Mouse (Mus musculus) heart, embryonic 16.5 days (tissue): Measurements from ENCODE around the gene Zp3. TPM values are rescaled to one million over a fixed set of nuclear protein-coding genes. Genes with fewer than 3 reads are reported as not detected.

Experiments
- ATAC-seq: fragments of 200-750 bp; cut with Nextera tagmentation; replicated peaks from 2 replicates; pipeline ENCODE4 v1.8.0; 2017; ENCODE audit warnings: moderate number of reproducible peaks; ENCODE audit not compliant: insufficient read depth, low FRiP score; ENCODE audit errors: extremely low read depth
- H3K27ac ChIP-seq: fragments of 300-500 bp; sonication (generic); 2 replicates; pipeline ENCODE4 v1.5.1; 2014; ENCODE audit warnings: mild to moderate bottlenecking, low read length, control low read depth, moderate library complexity
- H3K27me3 ChIP-seq: fragments of 300-500 bp; sonication (generic); 2 replicates; pipeline ENCODE4 v1.6.1; 2014; ENCODE audit warnings: low read length, mixed read lengths; ENCODE audit not compliant: control insufficient read depth, insufficient read depth
- H3K36me3 ChIP-seq: fragments of 300-500 bp; sonication (generic); 2 replicates; pipeline ENCODE4 v1.6.1; 2014; ENCODE audit not compliant: control insufficient read depth, insufficient read depth
- H3K4me1 ChIP-seq: fragments of 300-500 bp; sonication (generic); 2 replicates; pipeline ENCODE4 v1.6.1; 2014; ENCODE audit warnings: low read length, mixed read lengths; ENCODE audit not compliant: control insufficient read depth, insufficient read depth
- H3K4me2 ChIP-seq: fragments of 300-500 bp; sonication (generic); 2 replicates; pipeline ENCODE4 v1.6.1; 2014; ENCODE audit warnings: low read depth, mild to moderate bottlenecking, control low read depth, low read length
- H3K4me3 ChIP-seq: fragments of 300-500 bp; sonication (generic); 2 replicates; pipeline ENCODE4 v1.5.1; 2014; ENCODE audit warnings: mild to moderate bottlenecking, control low read depth, low read length
- H3K9ac ChIP-seq: fragments of 300-500 bp; sonication (generic); 2 replicates; pipeline ENCODE4 v1.6.1; 2014; ENCODE audit warnings: low read length, control low read depth
- H3K9me3 ChIP-seq: fragments of 300-500 bp; sonication (generic); replicated peaks from 2 replicates; pipeline ENCODE4 v1.6.1; 2016; ENCODE audit warnings: low read length; ENCODE audit not compliant: control insufficient read depth
- WGBS: fragments of 180-500 bp; shearing (Covaris S2); extraction: QIAGEN DNeasy Blood & Tissue Kit; methylation state at CpG from one replicate; pipeline ENCODE4 v1.1.7; 2014; 5-methylcytosine and 5-hydroxymethylcytosine counted together
- polyA plus RNA-seq: library from polyadenylated mRNA; unstranded; fragments of >200 nt; fragmentation: Nextera tagmentation; extraction: Ambion mirVana; gene quantifications from 2 replicates; pipeline ENCODE4 v1.2.1, GENCODE M21; 2015

Gene Zp3
- polyA plus RNA-seq, 1 experiment from 2014 or later, result not detected

- no peaks in the 10 kb centered on the region for H3K36me3 ChIP-seq
- no peak for ATAC-seq
- no peak overlapping the region for H3K4me2 ChIP-seq
- peaks cover 8% of the 10 kb centered on the region for H3K4me1 ChIP-seq
- H3K27me3 ChIP-seq, result no peaks in the 10 kb centered on the region
- no peak overlapping the region for H3K27ac ChIP-seq
- 72% methylated on average over 4 of the region's 4 CpGs for WGBS
- no peak overlapping the region for H3K9ac ChIP-seq
- no peak overlapping the region for H3K4me3 ChIP-seq
- H3K9me3 ChIP-seq, result no peaks in the 10 kb centered on the region
Measured at GRCm38 (mm10) chr5:136004537-136004936, 24.6 kb downstream of the Zp3 start.

DNA sequence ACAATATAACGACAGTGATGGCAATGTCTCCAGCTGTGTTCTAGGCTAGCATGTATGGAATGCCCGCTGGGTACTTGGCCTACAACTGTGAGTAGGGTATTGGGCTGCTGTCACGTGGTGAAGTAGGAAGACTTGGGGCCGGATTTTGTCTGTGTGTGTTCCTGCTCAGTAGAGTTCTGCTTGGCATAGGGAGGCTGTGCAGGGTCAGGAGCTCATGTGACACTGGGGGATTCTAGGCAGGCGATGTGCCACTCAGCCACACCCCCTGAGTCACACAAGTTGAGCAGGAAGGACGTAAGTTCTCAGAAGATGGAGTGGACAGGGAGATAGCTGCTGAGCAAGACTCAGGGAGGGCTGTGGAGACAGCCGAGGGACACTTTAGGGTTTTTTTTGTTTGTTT is 27.8 kb downstream of the Zp3 start:
- Histone ChIP-seq H3K4me2 (no peak overlapping the region), H3K9ac (no peak overlapping the region), H3K27ac (no peak overlapping the region), H3K27me3 (no peaks in the 10 kb centered on the region), H3K4me1 (peaks cover 6% of the 10 kb centered on the region), H3K4me3 (no peak overlapping the region), H3K36me3 (peaks cover 18% of the 10 kb centered on the region), H3K9me3 (no peaks in the 10 kb centered on the region)
- no peak for ATAC-seq
- 58% methylated on average over 7 of the region's 7 CpGs for WGBS

DNA sequence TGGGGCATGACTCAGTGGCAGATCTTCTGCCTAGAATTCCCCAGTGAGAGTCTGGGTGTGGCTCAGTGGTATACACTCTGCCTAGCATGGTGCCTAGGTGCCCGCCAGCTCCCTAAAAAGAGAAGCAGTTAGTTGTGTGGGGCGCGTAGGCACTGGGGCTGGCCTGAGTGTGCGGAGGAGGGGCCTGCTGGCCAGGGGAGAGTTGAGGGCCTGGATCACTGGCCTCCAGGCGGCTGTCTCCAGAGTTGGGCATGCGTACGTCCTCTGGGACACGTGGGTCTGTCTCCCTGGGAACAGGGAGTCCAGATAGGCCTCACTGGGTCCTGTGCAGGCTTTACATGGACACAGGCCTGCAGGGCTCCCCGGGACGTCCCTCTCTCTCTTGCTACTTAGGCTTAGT is 35.0 kb downstream of the Zp3 start:
- no peak overlapping the region for H3K4me3 ChIP-seq
- 43% methylated on average over 10 of the region's 10 CpGs for WGBS

DNA sequence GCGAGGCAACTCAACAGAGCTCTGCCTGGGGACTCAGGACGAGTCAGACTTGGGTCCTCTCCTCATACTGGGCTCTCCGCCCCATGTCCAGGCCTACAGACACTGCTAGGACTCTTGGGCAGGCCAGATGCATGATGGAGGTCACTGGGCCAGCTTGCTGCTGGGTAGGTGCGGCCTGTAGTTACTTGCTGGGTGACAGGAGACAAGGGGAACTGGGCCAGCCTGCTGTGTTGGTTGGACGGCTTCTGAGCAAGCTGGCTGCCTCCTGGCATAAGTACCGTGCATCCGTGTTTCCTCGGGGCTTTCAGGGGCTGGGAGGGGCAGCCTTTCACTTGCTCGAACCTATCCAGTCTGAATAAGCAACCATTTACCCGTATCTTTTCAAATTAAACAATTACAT is 35.7 kb downstream of the Zp3 start:
- H3K9ac ChIP-seq, result peak overlapping the region; percentile 49

More for the DNA sequence above, 35.0 kb downstream of the Zp3 start:
- Histone ChIP-seq H3K27me3 (no peaks in the 10 kb centered on the region), H3K4me1 (peaks cover 47% of the 10 kb centered on the region), H3K9ac (peak overlapping the region; percentile 49), H3K27ac (peak overlapping the region; percentile 85), H3K36me3 (peaks cover 16% of the 10 kb centered on the region), H3K4me2 (peak overlapping the region; percentile 38), H3K9me3 (no peaks in the 10 kb centered on the region)
- ATAC-seq, result peak; percentile 80

DNA sequence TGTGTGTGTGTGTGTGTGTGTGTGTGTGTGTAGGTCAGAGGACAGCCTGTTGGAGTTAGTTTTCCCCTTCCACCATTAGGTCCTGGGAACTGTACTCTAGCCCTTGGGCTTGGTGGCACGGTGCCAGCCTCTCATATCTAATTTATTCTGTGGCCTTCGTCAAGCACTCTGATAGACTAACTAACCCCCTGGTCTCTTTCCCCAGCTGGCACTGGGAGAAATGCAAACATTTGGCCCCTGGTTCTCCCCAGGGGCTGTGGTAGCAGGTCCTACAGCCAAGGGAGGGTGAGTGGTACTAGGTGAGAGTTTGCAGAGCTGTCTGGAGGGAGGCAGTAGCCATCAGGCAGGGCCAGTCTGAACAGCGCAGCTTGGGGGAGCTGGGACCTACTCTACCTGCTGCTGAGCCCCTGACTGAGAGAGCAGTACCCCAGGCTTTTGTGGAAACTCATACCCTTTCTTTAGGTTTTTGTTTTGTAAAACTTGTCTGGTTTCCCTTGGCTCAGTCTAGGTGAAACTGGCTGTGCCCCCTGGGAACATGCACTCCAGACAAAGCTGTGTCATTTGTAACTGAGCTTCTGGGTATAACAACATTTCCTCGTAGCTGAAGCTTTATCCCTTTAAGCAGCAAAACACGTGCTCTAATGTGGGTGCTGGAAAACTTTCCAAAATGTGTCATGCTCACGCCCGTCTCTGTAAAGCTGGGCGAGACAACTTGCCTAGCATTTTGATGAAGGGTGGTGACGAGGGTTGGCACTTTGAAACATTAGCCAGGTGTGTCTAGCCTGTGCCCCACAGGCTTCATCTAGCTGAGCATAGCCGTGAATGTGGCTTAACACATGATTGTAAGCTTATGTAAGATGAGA is 36.3 kb downstream of the Zp3 start:
- peak overlapping the region; percentile 45; the same call in 1 of the 2 replicates for H3K9ac ChIP-seq
- no peak overlapping the region for H3K4me3 ChIP-seq
- H3K4me2 ChIP-seq, result peak overlapping the region; percentile 38; the same call in 1 of the 2 replicates
- WGBS, result 47% methylated on average over 10 of the region's 10 CpGs
- H3K27ac ChIP-seq, result peak overlapping the region; percentile 85
- peaks cover 5% of the 10 kb centered on the region for H3K36me3 ChIP-seq
- no peaks in the 10 kb centered on the region for H3K27me3 ChIP-seq
- no peak for ATAC-seq
- no peaks in the 10 kb centered on the region for H3K9me3 ChIP-seq
- peaks cover 51% of the 10 kb centered on the region for H3K4me1 ChIP-seq

More for the DNA sequence above, 35.7 kb downstream of the Zp3 start:
- Histone ChIP-seq H3K4me3 (peak overlapping the region; percentile 13; the same call in 1 of the 2 replicates), H3K4me2 (peak overlapping the region; percentile 38), H3K36me3 (peaks cover 9% of the 10 kb centered on the region), H3K4me1 (peaks cover 51% of the 10 kb centered on the region), H3K27ac (peak overlapping the region; percentile 85), H3K9me3 (no peaks in the 10 kb centered on the region), H3K27me3 (no peaks in the 10 kb centered on the region)
- ATAC-seq, result no peak
- 62% methylated on average over 10 of the region's 10 CpGs for WGBS

- WGBS, result 72% methylated on average over 6 of the region's 6 CpGs
- no peak overlapping the region for H3K4me3 ChIP-seq
- H3K9me3 ChIP-seq, result no peaks in the 10 kb centered on the region
- H3K9ac ChIP-seq, result no peak overlapping the region
- no peak overlapping the region; the same call in 1 of the 2 replicates for H3K27ac ChIP-seq
- ATAC-seq, result no peak
- no peaks in the 10 kb centered on the region for H3K36me3 ChIP-seq
- no peaks in the 10 kb centered on the region for H3K27me3 ChIP-seq
- H3K4me2 ChIP-seq, result no peak overlapping the region
- H3K4me1 ChIP-seq, result peaks cover 51% of the 10 kb centered on the region
Measured at GRCm38 (mm10) chr5:136017262-136017661, 37.4 kb downstream of the Zp3 start.

GRCm38 (mm10) chr5:136018726-136019125 is 38.8 kb downstream of the Zp3 start:
- Histone ChIP-seq H3K27me3 (no peaks in the 10 kb centered on the region), H3K4me3 (no peak overlapping the region), H3K36me3 (no peaks in the 10 kb centered on the region), H3K4me1 (peaks cover 51% of the 10 kb centered on the region), H3K4me2 (no peak overlapping the region), H3K9ac (no peak overlapping the region), H3K9me3 (no peaks in the 10 kb centered on the region), H3K27ac (no peak overlapping the region)
- WGBS, result 71% methylated on average over 2 of the region's 2 CpGs
- no peak for ATAC-seq

- ATAC-seq, result peak; percentile 58
- H3K9me3 ChIP-seq, result no peaks in the 10 kb centered on the region
- H3K9ac ChIP-seq, result peak overlapping the region; percentile 21; the same call in 1 of the 2 replicates
- no peaks in the 10 kb centered on the region for H3K27me3 ChIP-seq
- 0% methylated on average over 1 of the region's 1 CpGs for WGBS
- no peak overlapping the region for H3K4me3 ChIP-seq
- no peaks in the 10 kb centered on the region for H3K36me3 ChIP-seq
- no peak overlapping the region for H3K4me2 ChIP-seq
- peak overlapping the region; percentile 21 for H3K27ac ChIP-seq
- peaks cover 48% of the 10 kb centered on the region for H3K4me1 ChIP-seq
Measured at GRCm38 (mm10) chr5:136019907-136020306, 40.0 kb downstream of the Zp3 start.

DNA sequence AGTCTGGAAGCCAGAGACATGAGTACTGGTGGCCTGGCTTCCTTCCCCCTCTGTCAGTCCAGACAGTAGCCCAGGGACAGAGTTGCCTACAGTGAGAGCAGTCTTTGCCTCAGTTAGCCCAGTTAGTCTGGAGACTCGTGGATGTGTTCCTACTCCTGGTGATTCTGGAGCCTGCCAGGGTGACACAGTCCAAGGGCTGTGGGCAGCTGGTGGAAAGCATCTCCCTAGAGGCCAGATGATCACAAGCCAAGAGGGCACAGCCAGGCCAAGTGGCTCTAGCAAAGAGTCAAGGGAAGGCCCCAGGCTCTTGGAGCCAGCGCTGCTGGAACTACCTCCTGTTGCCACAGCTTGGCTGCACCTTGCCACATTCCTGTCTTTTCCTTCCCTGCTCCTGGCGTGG is 45.8 kb downstream of the Zp3 start:
- Histone ChIP-seq H3K27ac (no peak overlapping the region), H3K27me3 (no peaks in the 10 kb centered on the region), H3K9me3 (no peaks in the 10 kb centered on the region), H3K4me3 (no peak overlapping the region), H3K4me1 (no peaks in the 10 kb centered on the region), H3K36me3 (peaks cover 12% of the 10 kb centered on the region), H3K4me2 (no peak overlapping the region), H3K9ac (no peak overlapping the region)
- ATAC-seq, result no peak
- 90% methylated on average over 3 of the region's 3 CpGs for WGBS
